Mouse (Mus musculus) megakaryocyte, embryonic 14.5 days (primary cell): ENCODE measurements around the gene Ankrd39.

Experiments used
- FLI1 ChIP-seq: IDR thresholded peaks from 2 replicates; pipeline ENCODE4 v1.6.1; 2012; ENCODE audit warnings: low read length, inconsistent platforms, mixed read lengths
- GATA1 ChIP-seq: IDR thresholded peaks from 3 replicates; pipeline ENCODE4 v1.6.1; 2012; ENCODE audit warnings: mixed read lengths, low read length, inconsistent platforms, borderline replicate concordance

DNA sequence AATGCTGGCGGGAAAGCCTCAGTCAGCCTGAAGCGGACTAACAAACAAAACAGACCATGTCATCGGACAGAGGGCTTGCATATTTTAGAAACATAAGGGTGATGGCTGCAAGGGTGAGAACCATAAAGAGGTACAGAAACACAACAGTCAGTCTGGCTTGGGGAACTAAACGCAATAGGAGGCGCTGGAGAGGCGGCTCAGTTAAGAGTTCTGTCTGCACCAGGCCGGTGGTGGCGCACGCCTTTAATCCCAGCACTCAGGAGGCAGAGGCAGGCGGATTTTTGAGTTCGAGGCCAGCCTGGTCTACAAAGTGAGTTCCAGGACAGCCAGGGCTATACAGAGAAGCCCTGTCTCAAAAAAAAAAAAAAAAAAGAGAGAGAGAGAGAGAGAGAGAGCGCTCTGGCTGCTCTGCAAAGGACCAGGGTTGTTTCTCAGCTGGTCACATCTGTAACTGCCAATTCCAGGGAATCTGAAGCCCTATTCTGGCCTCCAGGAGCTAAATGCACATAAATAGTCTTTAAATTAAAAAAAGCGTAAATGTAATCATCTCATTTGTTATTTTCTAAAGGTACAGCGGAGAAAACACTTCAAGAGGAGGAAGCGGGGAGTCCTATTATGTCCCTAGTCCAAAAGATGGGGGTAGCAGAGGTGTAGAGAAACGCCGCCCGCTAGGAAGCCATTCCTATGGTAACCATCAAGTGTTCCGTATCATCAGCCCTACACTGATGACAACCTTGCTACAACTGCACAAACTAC lies 1.2 kb downstream of the Ankrd39 start:
- TF ChIP-seq GATA1 (no peak), FLI1 (no peak)
